Mouse (Mus musculus): ENCODE data around the gene Gm5662.
"Not testable (repeated sequence)": the region's sequence is repeated elsewhere in the genome, so short reads cannot be mapped to it uniquely, and the experiment has no call there.

The Gm5662 gene

GRCm38 (mm10) chr12:88274400-88274799 is at the start of gene Gm5662:
Gm5662 (minus strand) TSS chr12:88274500.
- not testable (repeated sequence) for DNase-seq (ENCODE audit: low spot score in 2 of 2)

GRCm38 (mm10) chr12:88323926-88324325 is 49.6 kb upstream of the Gm5662 start, which contains the start of gene Gm5039:
Gm5039 (minus strand) TSS chr12:88324026.
- not testable (repeated sequence) for DNase-seq (ENCODE audit: low spot score in 2 of 2)

- DNase-seq (ENCODE audit: low spot score in 2 of 2), result no peak
Measured at GRCm38 (mm10) chr12:88314556-88314955, 40.3 kb upstream of the Gm5662 start.

- DNase-seq (ENCODE audit: low spot score in 2 of 2), result not testable (repeated sequence)
Measured at GRCm38 (mm10) chr12:88297171-88297570, 22.9 kb upstream of the Gm5662 start.

GRCm38 (mm10) chr12:88293082-88293481 is 18.8 kb upstream of the Gm5662 start:
- not testable (repeated sequence) for DNase-seq (ENCODE audit: low spot score in 2 of 2)

- DNase-seq (ENCODE audit: low spot score in 2 of 2), result not testable (repeated sequence)
Measured at GRCm38 (mm10) chr12:88285224-88285623, 10.9 kb upstream of the Gm5662 start.

- no peak for DNase-seq (ENCODE audit: low spot score in 2 of 2)
Measured at GRCm38 (mm10) chr12:88257241-88257640, 17.1 kb downstream of the Gm5662 start.

GRCm38 (mm10) chr12:88255917-88256316 is 18.4 kb downstream of the Gm5662 start:
- not testable (repeated sequence) for DNase-seq (ENCODE audit: low spot score in 2 of 2)

- DNase-seq (ENCODE audit: low spot score in 2 of 2), result not testable (repeated sequence)
Measured at GRCm38 (mm10) chr12:88250000-88250399, 24.3 kb downstream of the Gm5662 start, which contains the start of gene Gm8332. Gm8332 (minus strand) TSS chr12:88250100.

GRCm38 (mm10) chr12:88245786-88246185 is 28.5 kb downstream of the Gm5662 start:
- DNase-seq (ENCODE audit: low spot score in 2 of 2), result not testable (repeated sequence)

GRCm38 (mm10) chr12:88242940-88243339 is 31.4 kb downstream of the Gm5662 start:
- DNase-seq (ENCODE audit: low spot score in 2 of 2), result not testable (repeated sequence)

Measured in urinary bladder, adult 18-20 months (tissue).